Mouse (Mus musculus) testis, postnatal 14 days (tissue): Measurements from ENCODE around the gene Rgs10.
"Not testable (repeated sequence)": the region's sequence is repeated elsewhere in the genome, so short reads cannot be mapped to it uniquely, and the experiment has no call there.

ENCODE experiments used
- DNase-seq: peaks from one replicate; pipeline ENCODE4 v3.0.0; 2021; ENCODE audit warnings: low spot score

Gene Rgs10

DNA sequence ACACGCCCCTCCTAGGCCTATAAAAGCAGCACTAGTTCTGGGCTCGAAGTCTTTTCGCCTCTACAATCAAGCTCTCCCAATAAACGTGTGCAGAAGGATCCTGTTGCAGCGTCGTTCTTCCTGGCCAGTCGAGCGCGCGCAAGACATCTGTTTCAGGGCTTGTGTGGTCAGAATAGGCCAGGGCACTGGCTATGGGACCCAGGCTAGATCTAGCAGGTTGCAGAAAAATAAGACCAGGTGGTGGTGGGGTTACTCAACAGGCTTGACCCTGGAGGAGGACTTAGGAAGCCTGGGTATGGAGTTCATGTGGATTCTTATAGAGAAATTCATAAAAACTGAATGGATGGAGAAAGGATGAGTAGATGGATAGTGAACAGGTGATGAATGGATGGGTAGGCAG lies 75.9 kb downstream of the Rgs10 start:
- DNase-seq: not testable (repeated sequence)

DNA sequence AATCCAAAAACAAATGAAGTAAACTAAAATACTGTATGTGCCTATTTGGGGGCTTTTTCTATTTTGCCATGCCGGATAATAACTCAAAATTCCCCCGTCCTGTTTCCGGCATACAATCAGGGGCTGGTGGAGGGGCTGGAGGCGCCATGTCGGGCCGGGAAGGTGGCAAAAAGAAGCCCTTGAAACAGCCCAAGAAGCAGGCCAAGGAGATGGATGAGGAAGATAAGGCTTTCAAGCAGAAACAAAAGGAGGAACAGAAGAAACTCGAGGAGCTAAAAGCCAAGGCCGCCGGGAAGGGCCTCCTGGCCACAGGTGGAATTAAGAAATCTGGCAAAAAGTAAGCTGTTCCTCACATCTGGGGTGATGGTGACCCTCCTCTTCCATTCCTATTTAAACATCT lies 78.2 kb downstream of the Rgs10 start:
- DNase-seq: not testable (repeated sequence)

DNA sequence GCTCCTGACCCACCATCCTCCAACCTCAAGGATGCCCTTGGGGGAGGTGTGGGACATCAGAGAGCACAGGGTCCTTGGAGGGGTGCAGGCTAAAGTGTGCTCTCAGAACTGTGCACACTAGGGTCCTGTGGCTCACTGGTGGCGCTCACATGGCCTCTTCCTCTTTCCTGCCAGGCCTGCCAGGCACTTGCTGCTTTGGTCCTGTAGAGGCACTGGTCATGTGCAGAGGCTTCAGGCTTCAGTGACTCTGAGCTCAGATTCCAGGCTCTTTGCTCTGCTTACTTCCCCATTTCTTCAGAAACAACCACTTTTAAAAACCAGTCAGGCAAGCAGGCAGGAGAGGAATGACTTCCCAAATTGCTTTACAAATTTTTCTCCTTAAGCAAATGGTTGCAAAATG lies 85.7 kb downstream of the Rgs10 start:
- no peak for DNase-seq

DNA sequence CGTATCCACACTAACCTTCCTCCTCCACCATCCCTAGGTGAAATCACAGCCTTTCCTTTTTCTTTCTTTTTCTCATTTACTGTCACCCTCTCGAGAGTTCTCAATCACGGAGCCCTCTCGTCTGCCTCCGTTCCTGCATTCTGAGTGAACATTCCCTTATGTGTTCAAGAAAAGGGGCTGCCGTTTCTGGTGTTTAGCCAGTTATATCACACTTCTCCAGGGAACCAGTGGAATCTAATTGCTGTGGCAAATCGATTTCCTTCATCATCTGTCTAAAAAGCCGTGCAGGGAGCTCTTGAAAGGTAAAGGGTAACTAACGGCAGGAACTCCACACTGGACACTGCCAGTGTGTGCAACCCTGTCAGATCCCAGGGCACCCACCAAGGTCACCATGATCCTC lies 87.6 kb downstream of the Rgs10 start:
- DNase-seq: no peak

- DNase-seq: no peak
These were observed 93.6 kb downstream of the Rgs10 start for GRCm38 (mm10) chr7:128324977-128325376.
